Mouse (Mus musculus) urinary bladder, postnatal 14 days (tissue): ENCODE data around the gene Gm42669.

Source experiments
- DNase-seq: peaks from one replicate; pipeline ENCODE4 v3.0.0; 2021; ENCODE audit warnings: low spot score

Gm42669 gene

GRCm38 (mm10) chr5:107521897-107522296 is 14.5 kb downstream of the Gm42669 start:
- DNase-seq: no peak

DNA sequence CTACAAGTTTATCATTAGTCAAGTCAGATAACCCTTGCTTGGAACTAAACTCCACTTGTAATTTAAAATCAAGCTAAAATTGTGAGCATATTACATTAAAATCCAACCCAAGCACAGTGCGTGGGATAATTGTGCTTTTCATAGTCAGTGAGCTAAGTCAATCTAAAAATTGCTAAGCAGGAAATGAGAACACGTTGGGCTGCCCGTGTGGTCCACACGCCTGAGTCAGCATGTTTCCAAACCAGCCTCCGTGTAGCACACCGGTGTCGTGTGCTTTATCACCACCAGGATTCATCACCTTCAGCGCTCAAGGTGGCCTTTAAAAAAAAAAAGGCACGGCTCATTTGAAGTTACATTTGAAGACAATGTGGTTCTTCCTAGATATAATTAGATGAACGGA is 16.9 kb downstream of the Gm42669 start:
- no peak for DNase-seq

- DNase-seq: no peak
Observed at GRCm38 (mm10) chr5:107528856-107529255, 21.4 kb downstream of the Gm42669 start.

DNA sequence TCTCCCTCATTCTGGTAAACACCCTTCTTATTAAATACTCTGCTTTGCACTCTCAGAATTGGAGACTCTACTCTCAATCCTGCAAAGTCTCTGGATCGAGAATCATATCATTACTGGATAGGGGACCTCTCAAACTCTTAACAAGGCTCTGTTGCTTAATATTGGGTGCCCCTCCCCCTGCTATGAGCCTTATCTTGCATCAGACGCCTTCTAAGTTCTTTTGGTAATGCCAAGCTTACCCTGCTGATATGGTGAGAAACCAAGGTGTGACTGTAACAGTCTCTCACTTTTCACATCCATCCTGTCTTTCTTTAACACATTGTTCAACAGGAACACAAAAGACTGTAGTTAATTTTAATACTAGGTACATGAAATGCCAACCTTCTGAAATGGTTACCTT is 26.2 kb downstream of the Gm42669 start:
- no peak for DNase-seq

DNA sequence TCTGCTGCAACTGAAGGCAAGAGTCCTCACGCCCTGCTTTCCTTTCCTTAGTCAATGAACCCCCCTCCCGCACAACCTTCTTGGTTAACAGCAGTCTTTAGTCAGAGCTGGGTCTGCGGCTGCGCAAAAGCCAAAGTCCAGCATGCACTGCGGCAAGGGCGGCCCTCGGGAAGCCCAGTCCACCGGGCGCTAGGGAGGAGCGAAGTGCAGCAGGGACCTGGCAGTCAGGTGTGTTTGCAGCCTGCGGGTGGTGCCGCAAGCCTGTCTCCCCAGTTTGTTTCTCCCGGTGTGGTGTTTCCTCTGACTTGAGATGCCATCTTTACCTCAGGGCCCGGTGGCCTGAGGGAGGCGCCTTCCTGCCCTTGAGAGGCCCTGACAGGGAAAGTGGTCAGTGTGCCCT is 27.2 kb downstream of the Gm42669 start, which contains the start of gene 1700028K03Rik:
TSS of gene 1700028K03Rik (plus strand) at position 129 of the 400 bp plus-strand sequence.
- no peak for DNase-seq

- DNase-seq: no peak
Observed at GRCm38 (mm10) chr5:107541696-107542095, 34.3 kb downstream of the Gm42669 start.

DNA sequence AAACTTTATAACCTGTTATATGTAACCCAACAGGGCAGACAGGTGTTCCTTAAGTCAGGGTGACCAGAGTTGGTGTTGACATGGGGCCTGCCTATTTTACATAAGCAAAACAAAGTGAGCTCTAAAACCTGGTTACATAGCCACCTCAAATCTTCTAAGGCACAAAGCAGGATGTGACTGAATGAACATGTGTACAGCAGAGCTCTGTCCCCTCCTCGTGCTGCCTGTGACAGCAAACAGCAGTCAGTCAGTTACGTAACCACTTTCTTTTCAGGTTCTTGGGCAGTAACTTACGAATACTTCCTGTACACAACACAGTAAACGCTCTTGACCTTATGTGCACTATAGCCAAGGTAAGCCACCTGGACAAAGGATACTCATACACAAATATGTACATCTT is 38.5 kb downstream of the Gm42669 start:
- DNase-seq: no peak

DNA sequence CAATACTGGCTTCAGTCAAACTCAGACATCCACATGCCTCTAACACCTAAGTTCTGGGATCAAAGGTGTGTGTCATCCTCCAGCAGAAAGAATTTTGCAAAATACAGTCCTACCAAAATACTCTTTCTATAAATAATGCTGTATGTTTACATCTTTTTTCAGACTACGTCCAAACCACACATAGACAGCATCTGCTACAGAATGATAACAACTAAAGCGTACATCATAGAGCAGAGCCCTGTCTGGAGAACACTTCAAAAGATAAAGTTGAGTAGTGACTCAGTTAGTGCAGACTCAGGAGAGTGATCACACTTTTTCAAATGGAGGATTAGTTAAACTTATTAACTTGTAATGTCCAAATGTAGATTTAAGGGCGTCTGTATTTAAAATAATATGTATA is 40.5 kb downstream of the Gm42669 start:
- DNase-seq: no peak

- no peak for DNase-seq
Observed at GRCm38 (mm10) chr5:107548444-107548843, 41.0 kb downstream of the Gm42669 start.

GRCm38 (mm10) chr5:107554336-107554735 is 46.9 kb downstream of the Gm42669 start:
- DNase-seq: no peak

GRCm38 (mm10) chr5:107556969-107557368 is 49.5 kb downstream of the Gm42669 start:
- no peak for DNase-seq

DNA sequence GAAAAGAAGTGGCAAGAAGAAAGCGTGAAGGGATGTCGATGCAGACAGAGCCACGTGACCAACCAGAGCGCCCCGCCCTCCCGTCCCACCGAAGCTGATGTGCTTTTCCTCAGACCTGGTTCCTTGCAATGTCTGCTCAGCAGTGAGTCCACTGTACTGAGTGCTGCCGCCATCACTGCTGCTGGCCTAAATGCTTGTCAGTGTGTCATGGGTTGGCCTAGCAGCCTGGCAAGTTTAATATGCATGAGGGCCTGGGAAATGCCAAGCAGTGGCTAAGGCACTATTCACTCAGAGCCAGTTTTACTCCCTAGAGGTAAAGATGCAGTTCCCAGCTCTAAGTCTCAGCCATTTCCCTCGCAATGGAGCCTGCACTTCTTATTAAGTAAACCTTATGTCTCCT is 61.7 kb downstream of the Gm42669 start:
- no peak for DNase-seq

- DNase-seq: peak; percentile 87
Observed at GRCm38 (mm10) chr5:107597301-107598077, 90.1 kb downstream of the Gm42669 start, which contains the start of the genes Rpap2 and Glmn. Gene Rpap2, plus strand, starts transcription at chr5:107597373. Gene Glmn, minus strand, starts transcription at chr5:107597888.

GRCm38 (mm10) chr5:107598380-107598779 is 91.0 kb downstream of the Gm42669 start:
- no peak for DNase-seq

DNA sequence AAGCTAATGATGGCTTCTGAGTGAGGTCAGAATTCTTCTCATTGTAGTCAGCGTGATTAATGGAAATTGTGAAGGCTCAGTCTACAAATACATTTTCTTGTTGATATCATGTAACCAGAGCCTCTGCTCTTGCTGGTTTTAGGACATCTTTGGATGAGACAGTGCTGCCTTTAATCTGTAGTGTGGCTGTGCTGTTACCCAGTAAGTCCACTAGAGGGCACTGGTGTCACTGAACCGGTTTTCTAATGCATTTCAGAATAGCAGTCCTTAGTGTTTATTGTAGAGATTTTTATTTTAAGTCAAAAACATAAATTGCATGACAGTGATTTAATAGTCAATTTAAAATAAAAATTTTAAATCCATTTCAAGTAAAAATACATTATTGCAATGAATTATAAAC is 103.8 kb downstream of the Gm42669 start:
- DNase-seq: peak; percentile 55

- DNase-seq: no peak
Observed at GRCm38 (mm10) chr5:107617986-107618385, 110.6 kb downstream of the Gm42669 start.

DNA sequence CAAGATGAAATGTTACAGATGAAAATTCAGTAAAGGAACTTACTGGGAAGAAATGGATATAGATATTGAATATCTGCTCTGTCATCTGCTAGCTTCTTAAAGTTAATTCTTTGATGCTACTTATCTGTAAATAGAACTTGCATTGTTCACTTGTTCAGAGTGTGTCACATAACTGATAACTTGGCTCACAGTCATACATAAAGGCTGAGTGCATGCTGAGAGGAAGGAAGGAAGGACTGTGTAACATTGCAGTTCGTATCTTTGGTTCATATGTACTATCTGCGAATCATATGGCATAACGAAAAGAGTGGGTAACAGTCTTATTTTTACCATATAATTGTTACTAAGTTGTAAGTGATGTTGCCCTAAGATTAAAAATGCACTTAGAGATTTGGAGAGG is 113.9 kb downstream of the Gm42669 start:
- no peak for DNase-seq
